Mouse (Mus musculus) forebrain, embryonic 14.5 days (tissue): Measurements from ENCODE around the gene Dbn1. TPM values are rescaled to one million over a fixed set of nuclear protein-coding genes. Genes with fewer than 3 reads are reported as not detected.
A peak's percentile ranks its signal among the peaks of the same experiment; 100 is the strongest.

Experiments used
- ATAC-seq: fragments of 200-750 bp; cut with Nextera tagmentation; 2 replicates; pipeline ENCODE4 v1.8.0; 2017; ENCODE audit warnings: mild to moderate bottlenecking, moderate library complexity
- DNase-seq: peaks from one replicate; pipeline ENCODE4 v3.0.0-alpha.2; 2015; ENCODE audit warnings: low spot score
- H3K27ac ChIP-seq: fragments of 300-500 bp; sonication (generic); 2 replicates; pipeline ENCODE4 v1.5.1; 2014; ENCODE audit warnings: low read depth, mild to moderate bottlenecking, control low read depth, low read length, moderate library complexity
- H3K27me3 ChIP-seq: fragments of 300-500 bp; sonication (generic); replicated peaks from 2 replicates; pipeline ENCODE4 v1.6.1; 2014; ENCODE audit warnings: low read length, control low read depth, mixed read lengths; ENCODE audit not compliant: control insufficient read depth, insufficient read depth
- H3K36me3 ChIP-seq: fragments of 300-500 bp; sonication (generic); 2 replicates; pipeline ENCODE4 v1.6.1; 2014; ENCODE audit warnings: low read length, control low read depth; ENCODE audit not compliant: control insufficient read depth, insufficient read depth
- H3K4me1 ChIP-seq: fragments of 300-500 bp; sonication (generic); 2 replicates; pipeline ENCODE4 v1.6.1; 2014; ENCODE audit warnings: antibody characterized with exemption, low read length, control low read depth; ENCODE audit not compliant: control insufficient read depth, insufficient read depth
- H3K4me2 ChIP-seq: fragments of 300-500 bp; sonication (generic); 2 replicates; pipeline ENCODE4 v1.6.1; 2014; ENCODE audit warnings: mild to moderate bottlenecking, control low read depth, low read length
- H3K4me3 ChIP-seq: fragments of 300-500 bp; sonication (generic); 2 replicates; pipeline ENCODE4 v1.5.1; 2014; ENCODE audit warnings: low read depth, low read length, control low read depth
- H3K9ac ChIP-seq: fragments of 300-500 bp; sonication (generic); 2 replicates; pipeline ENCODE4 v1.6.1; 2014; ENCODE audit warnings: mild to moderate bottlenecking, low read length, control low read depth, moderate library complexity
- H3K9me3 ChIP-seq: fragments of 300-500 bp; sonication (generic); replicated peaks from 2 replicates; pipeline ENCODE4 v1.6.1; 2016; ENCODE audit warnings: low read length, control low read depth, mixed read lengths; ENCODE audit not compliant: control insufficient read depth
- WGBS: fragments of 180-500 bp; shearing (Covaris S2); extraction: QIAGEN DNeasy Blood & Tissue Kit; methylation state at CpG from one replicate; pipeline ENCODE4 v1.1.7; 2014; 5-methylcytosine and 5-hydroxymethylcytosine counted together
- polyA plus RNA-seq: library from polyadenylated mRNA; unstranded; fragments of >200 nt; fragmentation: Nextera tagmentation; extraction: Ambion mirVana; gene quantifications from 2 replicates; pipeline ENCODE4 v1.2.1, GENCODE M21; 2014

Gene Dbn1
- polyA plus RNA-seq, 1 experiment from 2014 or later, result 396 TPM

DNA sequence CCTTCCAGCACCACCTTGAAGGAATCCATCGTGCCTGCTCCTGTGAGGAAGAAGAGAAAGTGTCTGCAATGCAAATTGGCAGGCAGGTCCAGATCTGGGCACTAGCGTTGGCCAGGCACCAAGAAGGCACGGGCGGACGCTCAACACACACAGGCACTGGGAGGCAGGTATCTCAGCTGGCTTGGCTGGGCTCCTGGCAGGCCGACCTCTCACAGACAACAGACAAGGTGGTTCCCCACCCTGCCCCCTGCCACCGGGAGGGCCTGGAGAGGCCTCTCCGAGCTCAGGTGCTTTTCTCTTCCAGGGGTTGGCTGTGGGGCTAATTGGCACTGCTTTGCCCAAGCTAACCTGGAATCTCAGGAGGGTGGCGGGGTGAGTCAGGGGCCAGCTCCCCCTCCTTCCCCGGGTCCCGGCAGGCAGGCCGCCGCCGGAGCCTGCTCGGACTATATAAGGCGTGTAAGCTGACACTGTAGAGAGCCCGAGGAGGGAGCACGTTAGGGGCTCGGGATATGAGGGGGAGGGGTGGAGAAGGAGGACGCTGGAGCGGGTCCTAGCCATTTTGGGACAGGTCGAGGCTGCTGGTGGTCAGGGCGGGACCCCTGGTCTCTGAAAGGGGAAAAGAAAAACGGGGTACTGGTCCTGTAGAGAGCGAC lies 24.6 kb upstream of the Dbn1 start:
- WGBS, result 1% methylated on average over 25 of the region's 25 CpGs
- peak; percentile 36 for ATAC-seq
- no peaks in the 10 kb centered on the region for H3K27me3 ChIP-seq
- no peaks in the 10 kb centered on the region for H3K9me3 ChIP-seq
- H3K4me1 ChIP-seq, result peaks cover 25% of the 10 kb centered on the region
- H3K9ac ChIP-seq, result peak overlapping the region; percentile 84
- peak overlapping the region; percentile 75 for H3K4me3 ChIP-seq
- peak overlapping the region; percentile 86; the same call in 1 of the 2 replicates for H3K27ac ChIP-seq
- peak; percentile 37 for DNase-seq
- peaks cover 21% of the 10 kb centered on the region for H3K36me3 ChIP-seq
- H3K4me2 ChIP-seq, result peak overlapping the region; percentile 96

DNA sequence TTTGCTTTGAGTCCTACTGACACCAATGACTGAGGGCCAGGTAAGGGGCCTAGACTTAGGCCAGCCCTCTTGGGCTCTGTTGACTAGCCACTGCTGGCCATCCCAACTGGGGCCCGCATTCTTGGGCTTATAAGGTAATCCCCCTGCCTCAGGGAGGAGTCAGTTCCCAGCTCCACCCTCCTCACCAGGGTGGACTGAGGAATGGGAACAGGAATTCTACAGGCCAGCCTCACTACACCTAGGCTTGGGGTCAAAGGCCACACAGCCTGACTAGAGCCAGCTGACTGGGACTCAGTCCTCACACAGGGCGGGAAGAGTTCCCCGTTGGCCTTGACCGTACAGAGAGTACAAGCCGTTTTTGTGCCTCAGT lies 23.6 kb upstream of the Dbn1 start:
- peak overlapping the region; percentile 86 for H3K27ac ChIP-seq
- peaks cover 25% of the 10 kb centered on the region for H3K4me1 ChIP-seq
- H3K9ac ChIP-seq, result peak overlapping the region; percentile 84
- no peaks in the 10 kb centered on the region for H3K27me3 ChIP-seq
- 33% methylated on average over 5 of the region's 5 CpGs for WGBS
- ATAC-seq (no peak), DNase-seq (no peak)
- peak overlapping the region; percentile 1; the same call in 1 of the 2 replicates for H3K4me3 ChIP-seq
- H3K4me2 ChIP-seq, result peak overlapping the region; percentile 96
- H3K9me3 ChIP-seq, result no peaks in the 10 kb centered on the region
- H3K36me3 ChIP-seq, result peaks cover 30% of the 10 kb centered on the region

DNA sequence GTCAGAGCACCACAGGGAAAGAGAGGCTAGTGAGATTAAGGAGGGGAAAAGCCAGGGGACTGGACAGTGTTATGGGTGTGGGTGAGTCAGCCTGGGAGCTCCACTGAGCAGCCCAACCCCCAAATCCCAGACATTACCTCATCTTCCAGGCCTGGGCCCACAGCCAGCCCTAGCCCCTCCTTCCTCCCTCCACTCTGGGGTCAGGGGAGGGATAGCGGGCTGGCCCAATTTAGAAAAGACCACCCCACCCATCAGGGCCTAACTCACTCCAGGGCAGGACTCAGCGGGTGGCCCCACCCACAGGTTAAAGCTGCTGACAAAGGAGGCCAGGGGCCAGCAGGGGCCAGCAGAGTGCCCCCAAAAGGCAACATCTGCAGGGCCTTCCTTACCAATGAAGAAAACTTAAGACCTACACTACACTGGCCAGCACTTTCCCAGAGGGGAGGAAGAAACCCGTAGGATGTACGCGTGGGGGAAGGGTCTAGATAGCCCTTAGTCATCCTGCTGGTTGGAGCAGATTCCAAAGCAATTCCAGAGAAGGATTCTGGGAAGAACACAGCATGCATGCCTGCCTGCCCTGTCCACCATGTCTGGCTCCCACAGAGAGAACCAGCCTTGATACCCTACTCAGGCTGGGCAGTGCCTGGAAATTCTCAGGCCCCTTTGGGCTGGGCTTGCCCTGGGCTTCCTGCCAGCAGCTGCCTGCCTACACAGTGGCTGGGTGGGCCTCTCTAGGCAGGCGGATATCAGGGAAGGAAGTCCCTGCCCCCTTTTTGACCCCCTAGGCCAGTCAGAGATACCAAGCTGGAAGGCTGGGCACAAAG lies 23.0 kb upstream of the Dbn1 start:
- Histone ChIP-seq H3K4me1 (peaks cover 25% of the 10 kb centered on the region), H3K4me3 (no peak overlapping the region), H3K36me3 (peaks cover 36% of the 10 kb centered on the region), H3K4me2 (peak overlapping the region; percentile 96), H3K9me3 (no peaks in the 10 kb centered on the region), H3K27ac (peak overlapping the region; percentile 86), H3K9ac (peak overlapping the region; percentile 84), H3K27me3 (no peaks in the 10 kb centered on the region)
- peak; percentile 79 for DNase-seq
- WGBS, result 4% methylated on average over 6 of the region's 6 CpGs
- peak; percentile 63 for ATAC-seq

- Histone ChIP-seq H3K4me1 (peaks cover 25% of the 10 kb centered on the region), H3K27ac (peak overlapping the region; percentile 86; the same call in 1 of the 2 replicates), H3K4me2 (peak overlapping the region; percentile 96; the same call in 1 of the 2 replicates), H3K27me3 (no peaks in the 10 kb centered on the region), H3K36me3 (peaks cover 42% of the 10 kb centered on the region), H3K9ac (peak overlapping the region; percentile 17; the same call in 1 of the 2 replicates), H3K4me3 (no peak overlapping the region), H3K9me3 (no peaks in the 10 kb centered on the region)
- WGBS, result 11% methylated on average over 3 of the region's 3 CpGs
- ATAC-seq (no peak), DNase-seq (no peak)
These were observed 22.4 kb upstream of the Dbn1 start for GRCm38 (mm10) chr13:55510332-55510667.

DNA sequence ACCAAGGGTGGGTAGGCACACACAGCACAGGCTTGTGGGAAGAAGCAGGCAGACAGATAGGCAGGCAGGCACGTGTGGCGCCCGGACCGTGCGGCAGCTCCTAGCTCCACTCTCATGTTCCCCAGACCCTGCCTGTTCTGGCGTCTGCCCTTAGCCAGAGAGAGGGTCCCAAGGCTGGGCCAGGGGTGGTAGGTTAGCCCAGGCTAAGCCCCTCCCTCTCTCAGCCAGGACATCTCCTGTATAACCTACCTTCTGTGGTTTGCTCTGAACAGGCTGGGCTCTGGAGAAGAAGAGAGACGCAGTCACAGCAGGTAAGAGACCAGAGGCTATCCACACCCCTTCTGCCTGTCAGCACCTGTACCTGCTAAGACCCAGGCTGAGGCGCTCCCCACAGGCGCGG lies 20.6 kb upstream of the Dbn1 start:
- Histone ChIP-seq H3K4me1 (peaks cover 25% of the 10 kb centered on the region), H3K27ac (no peak overlapping the region), H3K9me3 (no peaks in the 10 kb centered on the region), H3K9ac (no peak overlapping the region), H3K4me3 (no peak overlapping the region), H3K36me3 (peaks cover 59% of the 10 kb centered on the region), H3K27me3 (no peaks in the 10 kb centered on the region), H3K4me2 (no peak overlapping the region)
- WGBS, result 92% methylated on average over 10 of the region's 10 CpGs
- no peak for ATAC-seq
- no peak for DNase-seq

DNA sequence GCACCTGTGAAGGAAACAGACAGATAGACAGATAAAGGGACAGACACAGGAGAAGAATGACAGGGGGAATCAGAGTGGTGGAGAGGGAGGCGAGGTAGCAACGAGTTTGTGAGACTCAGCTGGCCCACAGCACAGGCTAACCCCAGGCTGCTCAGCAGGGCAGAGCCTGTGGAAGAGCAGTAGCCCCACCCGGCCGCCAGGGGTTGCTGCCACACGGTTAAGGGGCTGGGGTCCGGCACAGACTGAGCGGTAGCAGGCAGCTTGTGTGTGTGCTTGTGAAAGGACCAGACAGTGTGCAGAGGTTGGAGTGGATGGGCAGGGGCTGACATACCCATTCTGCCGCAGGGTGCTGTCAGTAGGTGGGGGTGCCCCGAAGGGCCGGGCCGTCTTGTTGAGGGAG lies 20.0 kb upstream of the Dbn1 start:
- no peak for DNase-seq

GRCm38 (mm10) chr13:55506697-55507096 lies 18.8 kb upstream of the Dbn1 start:
- Histone ChIP-seq H3K4me2 (no peak overlapping the region), H3K27ac (no peak overlapping the region), H3K4me3 (no peak overlapping the region), H3K36me3 (peaks cover 74% of the 10 kb centered on the region), H3K9ac (no peak overlapping the region), H3K27me3 (no peaks in the 10 kb centered on the region), H3K9me3 (no peaks in the 10 kb centered on the region), H3K4me1 (peaks cover 16% of the 10 kb centered on the region)
- DNase-seq (no peak), ATAC-seq (no peak)
- WGBS, result 88% methylated on average over 10 of the region's 10 CpGs

More for the DNA sequence above, 20.0 kb upstream of the Dbn1 start:
- Histone ChIP-seq H3K9me3 (no peaks in the 10 kb centered on the region), H3K36me3 (peaks cover 66% of the 10 kb centered on the region), H3K4me2 (no peak overlapping the region), H3K27ac (no peak overlapping the region), H3K4me1 (peaks cover 25% of the 10 kb centered on the region), H3K4me3 (no peak overlapping the region), H3K27me3 (no peaks in the 10 kb centered on the region), H3K9ac (no peak overlapping the region)
- 54% methylated on average over 11 of the region's 11 CpGs for WGBS
- ATAC-seq, result no peak

- peaks cover 80% of the 10 kb centered on the region for H3K36me3 ChIP-seq
- H3K27me3 ChIP-seq, result no peaks in the 10 kb centered on the region
- 92% methylated on average over 9 of the region's 9 CpGs for WGBS
- no peak for ATAC-seq
- H3K4me3 ChIP-seq, result no peak overlapping the region
- no peak overlapping the region for H3K27ac ChIP-seq
- H3K4me1 ChIP-seq, result peaks cover 7% of the 10 kb centered on the region
- no peak overlapping the region for H3K9ac ChIP-seq
- no peak for DNase-seq
- no peaks in the 10 kb centered on the region for H3K9me3 ChIP-seq
- H3K4me2 ChIP-seq, result no peak overlapping the region
These were observed 17.9 kb upstream of the Dbn1 start for GRCm38 (mm10) chr13:55505810-55506209.

- H3K4me1 ChIP-seq, result no peaks in the 10 kb centered on the region
- WGBS, result 78% methylated on average over 5 of the region's 5 CpGs
- H3K9me3 ChIP-seq, result no peaks in the 10 kb centered on the region
- H3K27me3 ChIP-seq, result no peaks in the 10 kb centered on the region
- H3K4me2 ChIP-seq, result no peak overlapping the region
- no peak for DNase-seq
- no peak overlapping the region for H3K4me3 ChIP-seq
- no peak for ATAC-seq
- peaks cover 86% of the 10 kb centered on the region for H3K36me3 ChIP-seq
- H3K27ac ChIP-seq, result no peak overlapping the region
- H3K9ac ChIP-seq, result no peak overlapping the region
These were observed 16.5 kb upstream of the Dbn1 start for GRCm38 (mm10) chr13:55504390-55504789.
